Mouse (Mus musculus) erythroblast, embryonic 14.5 days (primary cell): ENCODE results near the gene Slc6a16.

Experiments
- GATA1 ChIP-seq: IDR thresholded peaks from 2 replicates; pipeline ENCODE4 v1.6.1; 2012; ENCODE audit warnings: low read length, inconsistent platforms, mixed read lengths
- TAL1 ChIP-seq: IDR thresholded peaks from 3 replicates; pipeline ENCODE4 v1.6.1; 2012; ENCODE audit warnings: low read length, inconsistent platforms, mixed read lengths

GRCm38 (mm10) chr7:45277136-45277760 is 36.4 kb downstream of the Slc6a16 start, which contains the start of gene Slc6a21:
- TF ChIP-seq TAL1 (no peak), GATA1 (no peak)
